Mouse (Mus musculus) gastrocnemius, adult 18-20 months (tissue): ENCODE data around the gene Adgrv1. TPM values are rescaled to one million over a fixed set of nuclear protein-coding genes. Genes with fewer than 3 reads are reported as not detected.
"Not testable (repeated sequence)": the region's sequence is repeated elsewhere in the genome, so short reads cannot be mapped to it uniquely, and the experiment has no call there.

Experiments
- DNase-seq: peaks from one replicate; pipeline ENCODE4 v3.0.0; 2021; ENCODE audit warnings: low spot score
- long read RNA-seq, 2 experiments: library from polyadenylated mRNA; stranded (forward); transcript quantifications; one replicate each; pipeline ENCODE4 v2.0.0; 2021
- total RNA-seq, 2 experiments: library from RNA; stranded (reverse); gene quantifications; 2 replicates each; pipeline ENCODE4 v1.2.3; 2021

Gene Adgrv1
- total RNA-seq, result under 1 TPM in 1 of 2 experiments, not detected in 1; 0.14 TPM
- long read RNA-seq, experiment 1, result 0 reads
- long read RNA-seq, experiment 2, result 0 reads

- no peak for DNase-seq
These were observed at the start of gene Adgrv1 for GRCm38 (mm10) chr13:81632720-81633415. Gene Adgrv1 (minus strand): TSS chr13:81633154.

- DNase-seq, result no peak
These were observed 42.4 kb upstream of the Adgrv1 start for GRCm38 (mm10) chr13:81675333-81675732.

GRCm38 (mm10) chr13:81667713-81668112, 34.8 kb upstream of the Adgrv1 start:
- DNase-seq, result no peak

DNA sequence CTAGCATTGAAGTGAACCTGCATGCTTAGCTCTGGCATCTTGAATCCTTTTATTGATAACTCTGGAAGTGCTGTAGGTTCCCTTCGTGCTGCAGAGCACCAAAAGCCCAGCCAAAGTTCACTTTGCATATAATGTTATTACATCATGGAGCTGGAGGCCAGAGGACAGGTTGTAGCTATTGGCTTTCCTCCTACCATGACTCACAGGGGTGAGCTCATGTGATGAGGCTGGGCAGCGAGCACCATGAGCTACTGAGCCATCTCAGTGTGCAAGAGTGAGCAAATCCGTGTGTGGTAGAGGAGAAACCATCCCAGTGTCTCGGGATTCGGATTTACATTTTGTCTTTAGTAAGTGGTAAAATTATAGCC, 31.4 kb upstream of the Adgrv1 start:
- peak; percentile 39 for DNase-seq

GRCm38 (mm10) chr13:81663566-81664330, 30.8 kb upstream of the Adgrv1 start:
- DNase-seq, result no peak

- DNase-seq, result no peak
These were observed 25.2 kb upstream of the Adgrv1 start for GRCm38 (mm10) chr13:81658053-81658752.

DNA sequence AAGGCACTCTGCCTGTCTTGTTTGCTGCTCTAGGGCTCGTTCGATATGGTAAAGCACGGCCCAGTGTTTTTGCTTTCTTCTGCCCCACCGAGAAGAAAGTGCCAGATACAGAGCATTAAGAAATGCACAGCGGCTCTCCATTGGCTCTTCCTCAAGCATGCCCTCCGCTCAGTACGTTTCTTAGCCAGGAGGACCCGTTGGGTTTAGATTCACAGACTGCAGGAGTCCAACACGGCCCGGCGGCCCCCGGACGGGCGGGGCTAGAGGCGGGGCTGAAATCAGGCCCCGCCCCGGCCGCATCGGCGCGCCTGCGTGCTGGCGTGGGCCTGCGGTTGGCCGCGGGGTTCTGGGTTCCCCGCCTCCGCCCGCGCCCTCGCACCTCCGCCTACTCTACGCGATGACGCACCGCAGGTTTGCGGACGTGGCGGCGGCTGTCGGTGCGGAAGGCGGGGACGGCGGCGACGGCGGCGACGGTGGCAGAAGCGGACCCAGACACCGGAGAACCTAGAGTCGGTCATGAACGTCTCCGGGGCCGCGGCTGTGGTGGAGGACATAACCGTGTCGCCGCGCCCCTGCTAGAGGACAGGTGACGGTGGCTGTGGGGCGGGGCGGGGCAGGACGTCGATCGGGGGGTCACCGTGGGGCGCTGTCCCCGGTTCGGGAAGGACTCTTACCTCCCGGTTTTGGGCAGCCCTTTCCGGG, 24.5 kb upstream of the Adgrv1 start, which contains the start of gene Lysmd3:
TSS of gene Lysmd3 (plus strand) at position 313 of the 702 bp plus-strand sequence.
- peak; percentile 90 for DNase-seq

- no peak for DNase-seq
These were observed 24.0 kb upstream of the Adgrv1 start for GRCm38 (mm10) chr13:81657008-81657350.

- no peak for DNase-seq
These were observed 23.3 kb upstream of the Adgrv1 start for GRCm38 (mm10) chr13:81656091-81656850.

- not testable (repeated sequence) for DNase-seq
These were observed 17.4 kb upstream of the Adgrv1 start for GRCm38 (mm10) chr13:81650382-81650781.

DNA sequence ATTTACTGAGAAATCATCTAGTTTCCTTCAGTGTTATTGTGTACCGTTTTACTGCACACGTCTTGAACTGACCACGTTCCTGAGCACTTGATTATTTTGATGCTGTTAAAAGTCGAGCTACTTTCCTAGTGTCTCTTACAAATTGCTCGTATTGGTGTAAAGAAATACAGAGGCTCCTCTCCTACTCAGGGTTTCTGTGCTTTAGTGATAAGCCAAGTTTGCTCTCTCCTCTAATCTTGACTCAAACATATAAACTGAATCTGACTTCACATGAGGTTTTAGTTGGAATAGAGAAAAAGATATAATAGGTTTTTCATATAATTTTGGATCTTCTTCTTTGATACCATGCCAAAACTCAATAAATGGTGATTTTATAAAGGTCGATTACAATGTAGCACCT, 13.4 kb upstream of the Adgrv1 start:
- DNase-seq, result no peak

- no peak for DNase-seq
These were observed 11.2 kb upstream of the Adgrv1 start for GRCm38 (mm10) chr13:81644047-81644565.

- DNase-seq, result no peak
These were observed 9.7 kb upstream of the Adgrv1 start for GRCm38 (mm10) chr13:81642491-81643149.

DNA sequence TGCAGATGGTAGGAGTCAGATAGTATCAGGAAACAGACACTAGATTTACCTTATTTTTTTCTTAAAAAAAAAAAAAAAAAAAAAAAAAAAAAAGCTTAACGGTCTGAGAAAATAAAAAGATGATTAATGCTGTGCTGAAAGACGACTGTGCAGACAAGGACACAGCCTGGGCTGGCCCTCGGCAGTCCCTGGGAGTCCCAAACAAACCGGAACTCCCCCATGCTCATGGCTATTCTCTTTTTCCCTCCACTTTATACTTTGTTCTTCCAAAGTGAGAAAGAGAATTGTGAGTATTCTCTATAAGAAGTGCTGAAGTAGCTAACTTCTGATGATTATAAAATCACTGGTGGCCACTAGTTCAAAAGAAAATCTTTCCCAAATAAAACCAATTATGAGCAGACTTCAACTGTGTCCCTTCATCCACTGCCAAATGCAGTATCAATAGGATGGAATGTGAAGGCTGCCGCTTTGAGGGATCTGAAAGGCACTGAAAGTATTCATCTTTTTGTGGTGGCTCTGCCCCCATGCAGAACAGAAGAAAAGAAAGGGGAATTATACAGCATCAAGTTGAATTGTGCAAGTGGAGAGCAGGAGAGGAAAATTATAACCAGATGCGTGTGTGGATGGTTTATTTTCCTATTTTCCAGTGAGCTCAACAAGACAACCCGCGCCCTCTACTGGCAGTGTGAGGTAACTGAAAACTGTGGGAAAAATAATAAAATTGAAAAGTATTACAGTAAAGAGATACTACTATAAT, 8.5 kb upstream of the Adgrv1 start:
- peak; percentile 24 for DNase-seq

- no peak for DNase-seq
These were observed 7.9 kb upstream of the Adgrv1 start for GRCm38 (mm10) chr13:81640881-81641280.

GRCm38 (mm10) chr13:81639624-81640023, 6.7 kb upstream of the Adgrv1 start:
- DNase-seq, result no peak

GRCm38 (mm10) chr13:81630566-81630965, 2.4 kb downstream of the Adgrv1 start:
- no peak for DNase-seq

GRCm38 (mm10) chr13:81629395-81629794, 3.6 kb downstream of the Adgrv1 start:
- no peak for DNase-seq

DNA sequence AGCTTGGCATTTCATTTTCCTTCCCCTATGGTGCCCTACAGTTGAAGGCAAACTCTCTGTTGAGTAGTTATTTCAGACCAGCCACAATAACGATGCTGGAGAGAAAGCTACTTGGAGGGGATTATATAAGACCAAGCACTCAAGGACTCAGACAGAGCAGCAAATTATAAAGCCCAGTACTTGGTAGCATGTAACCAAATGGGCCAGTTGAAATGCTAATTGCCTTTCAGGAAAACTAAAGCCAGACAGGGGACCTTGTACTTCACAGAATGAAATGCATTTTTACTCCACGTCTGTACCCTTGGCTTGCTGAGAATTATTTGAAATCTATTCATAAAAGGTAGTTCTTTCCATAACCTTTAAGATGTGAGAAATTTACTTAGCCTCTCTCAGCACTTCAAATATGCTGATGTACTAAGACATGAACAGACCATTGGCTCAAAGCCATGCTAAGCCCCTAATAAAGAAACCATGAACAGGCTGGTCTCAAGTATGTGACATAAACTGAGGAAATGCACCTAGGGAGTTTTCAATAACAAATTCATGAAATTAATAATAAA, 4.2 kb downstream of the Adgrv1 start:
- DNase-seq, result no peak
